Mouse (Mus musculus): ENCODE data around the gene Nr6a1. TPM values are rescaled to one million over a fixed set of nuclear protein-coding genes. Genes with fewer than 3 reads are reported as not detected.
A peak's percentile ranks its signal among the peaks of the same experiment; 100 is the strongest.

Nr6a1 gene
- total and polyA plus RNA-seq, 3 experiments, result 5.6 to 6.1 (median 5.8) TPM

- no peaks in the 10 kb centered on the region for H3K36me3 ChIP-seq (replicated peaks in 1 of 2; ENCODE audit: control insufficient read depth in 1 of 2, insufficient read depth in 1 of 2, low read length in 1 of 2)
- H3K4me1 ChIP-seq (ENCODE audit: control insufficient read depth in 1 of 2, insufficient read depth in 2 of 2), result no peaks in the 10 kb centered on the region
- H3K27ac ChIP-seq (ENCODE audit: insufficient read depth, low read depth), result no peak overlapping the region
- H3K9me3 ChIP-seq (replicated peaks; ENCODE audit: low read length), result no peaks in the 10 kb centered on the region
- no peak overlapping the region for H3K4me3 ChIP-seq (replicated peaks in 1 of 3; ENCODE audit: low read depth in 2 of 3, low read length in 2 of 3, poor library complexity in 1 of 3)
- H3K9ac ChIP-seq (ENCODE audit: insufficient read depth, low read depth), result no peak overlapping the region
- no peaks in the 10 kb centered on the region for H3K27me3 ChIP-seq (replicated peaks)
- no peaks in the 10 kb centered on the region for H3K79me2 ChIP-seq (replicated peaks; ENCODE audit: control insufficient read depth, extremely low read depth, insufficient read depth, poor library complexity, severe bottlenecking)
- in situ Hi-C loops (cut with MboI; ENCODE audit: low pct_ligation_motif_present, low pct_unique_long_range_greater_than_20kb, low sequenced_read_pairs) (loop anchor here (10.0 kb wide), 1 partner anchor 198 kb away; the partner anchor contains the start of gene Wdr38), dilution Hi-C loops (cut with MboI; ENCODE audit: extremely low pct_ligation_motif_present, extremely low pct_unique_long_range_greater_than_20kb, low sequenced_read_pairs) (no loop called here)
- TF ChIP-seq CHD1 (IDR thresholded peaks at IDR 0.05; ENCODE audit: low read depth, low read length) (no peak), POLR2AphosphoS2 (IDR thresholded peaks at IDR 0.05; ENCODE audit: low read depth, low read length) (no peak), ZC3H11A (IDR thresholded peaks at IDR 0.05; ENCODE audit: low read depth, low read length) (peak; percentile 10; the same call in 1 of the 2 replicates), RAD21 (IDR thresholded peaks at IDR 0.05; ENCODE audit: low read depth, low read length) (peak; percentile 85), E2F4 (IDR thresholded peaks at IDR 0.05; ENCODE audit: insufficient replicate concordance, low read depth, low read length) (no peak), JUND (conservative IDR thresholded peaks at IDR 0.05; ENCODE audit: low read depth, low read length) (no peak), ZNF384 (IDR thresholded peaks at IDR 0.05; ENCODE audit: low read depth, low read length) (peak; percentile 70), MAZ (IDR thresholded peaks at IDR 0.05; ENCODE audit: low read depth, low read length) (no peak), TBP (conservative IDR thresholded peaks at IDR 0.05; ENCODE audit: low read depth, low read length) (no peak), IRF4 (IDR thresholded peaks at IDR 0.05; ENCODE audit: low read depth, low read length) (no peak), SMC3 (IDR thresholded peaks at IDR 0.05; ENCODE audit: low read depth, low read length) (peak; percentile 92), EP300 (IDR thresholded peaks at IDR 0.05; ENCODE audit: low read length) (no peak), CTCF (conservative IDR thresholded peaks at IDR 0.05 in 1 of 2, IDR thresholded peaks at IDR 0.05 in 1 of 2; ENCODE audit: low read depth in 2 of 2, low read length in 2 of 2) (peak; percentile 93 to 95), PAX5 (IDR thresholded peaks at IDR 0.05; ENCODE audit: low read length) (no peak), RCOR1 (conservative IDR thresholded peaks at IDR 0.05; ENCODE audit: low read depth, low read length) (no peak), CHD2 (IDR thresholded peaks at IDR 0.05; ENCODE audit: low read length) (no peak), MEF2A (IDR thresholded peaks at IDR 0.05; ENCODE audit: borderline replicate concordance, low read depth, low read length) (no peak)
- H3K4me2 ChIP-seq (ENCODE audit: insufficient read depth, low read depth, poor library complexity, severe bottlenecking), result no peak overlapping the region
- peak; percentile 74 for DNase-seq (ENCODE audit: extremely low read depth)
Measured at GRCm38 (mm10) chr2:38797087-38797624, 130.3 kb downstream of the Nr6a1 start.

DNA sequence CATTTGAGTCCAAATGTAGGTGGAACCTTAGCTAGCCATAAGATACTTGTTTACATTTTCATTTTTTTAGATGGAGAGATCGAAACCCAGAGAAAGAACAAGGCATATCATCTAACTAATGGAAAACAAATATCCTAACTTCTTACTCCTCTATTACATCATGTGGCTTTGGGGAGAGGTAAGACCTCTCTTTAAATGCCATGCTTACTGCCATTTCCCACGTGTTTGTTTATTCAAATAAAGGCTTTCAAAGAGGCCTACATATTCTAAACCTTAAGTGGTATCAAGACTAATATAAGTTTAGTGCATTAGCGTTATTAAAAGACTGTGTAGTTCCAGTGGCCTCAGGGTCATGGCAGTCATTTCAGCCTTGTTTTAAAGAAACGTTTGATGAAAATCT is 140.2 kb downstream of the Nr6a1 start:
- DNase-seq (ENCODE audit: extremely low read depth), result no peak
- Histone ChIP-seq H3K36me3 (replicated peaks in 1 of 2; ENCODE audit: control insufficient read depth in 1 of 2, insufficient read depth in 1 of 2, low read length in 1 of 2) (no peaks in the 10 kb centered on the region), H3K27ac (ENCODE audit: insufficient read depth, low read depth) (no peak overlapping the region), H3K4me1 (ENCODE audit: control insufficient read depth in 1 of 2, insufficient read depth in 2 of 2) (peaks cover 0 to 9% of the 10 kb centered on the region in 2 experiments; a peak in 2 of 4 replicates), H3K9me3 (replicated peaks; ENCODE audit: low read length) (no peaks in the 10 kb centered on the region), H3K79me2 (replicated peaks; ENCODE audit: control insufficient read depth, extremely low read depth, insufficient read depth, poor library complexity, severe bottlenecking) (no peaks in the 10 kb centered on the region), H3K27me3 (replicated peaks) (no peaks in the 10 kb centered on the region), H3K4me2 (ENCODE audit: insufficient read depth, low read depth, poor library complexity, severe bottlenecking) (no peak overlapping the region), H3K4me3 (replicated peaks in 1 of 3; ENCODE audit: low read depth in 2 of 3, low read length in 2 of 3, poor library complexity in 1 of 3) (no peak overlapping the region), H3K9ac (ENCODE audit: insufficient read depth, low read depth) (no peak overlapping the region)
- in situ Hi-C loops (cut with MboI; ENCODE audit: low pct_ligation_motif_present, low pct_unique_long_range_greater_than_20kb, low sequenced_read_pairs), result no loop called here
- dilution Hi-C loops (cut with MboI; ENCODE audit: extremely low pct_ligation_motif_present, extremely low pct_unique_long_range_greater_than_20kb, low sequenced_read_pairs), result no loop called here
- TF ChIP-seq MEF2A (IDR thresholded peaks at IDR 0.05; ENCODE audit: borderline replicate concordance, low read depth, low read length) (no peak), MAFK (IDR thresholded peaks at IDR 0.05; ENCODE audit: insufficient replicate concordance, low read length) (no peak), E2F4 (IDR thresholded peaks at IDR 0.05; ENCODE audit: insufficient replicate concordance, low read depth, low read length) (no peak), CHD1 (IDR thresholded peaks at IDR 0.05; ENCODE audit: low read depth, low read length) (no peak), ELF1 (IDR thresholded peaks at IDR 0.05; ENCODE audit: low read depth, low read length) (no peak), USF2 (conservative IDR thresholded peaks at IDR 0.05; ENCODE audit: low read depth, low read length) (no peak), ZKSCAN1 (IDR thresholded peaks at IDR 0.05; ENCODE audit: borderline replicate concordance, low read depth, low read length) (no peak), ZC3H11A (IDR thresholded peaks at IDR 0.05; ENCODE audit: low read depth, low read length) (no peak), TCF12 (IDR thresholded peaks at IDR 0.05; ENCODE audit: low read depth, low read length) (no peak), ZMIZ1 (IDR thresholded peaks at IDR 0.05; ENCODE audit: low read depth, low read length) (no peak), SIN3A (IDR thresholded peaks at IDR 0.05; ENCODE audit: low read length) (no peak), JUN (IDR thresholded peaks at IDR 0.05; ENCODE audit: insufficient read depth, low read depth, low read length) (no peak), POLR2A (IDR thresholded peaks at IDR 0.05; ENCODE audit: low read depth, low read length) (no peak), RAD21 (IDR thresholded peaks at IDR 0.05; ENCODE audit: low read depth, low read length) (no peak), IRF4 (IDR thresholded peaks at IDR 0.05; ENCODE audit: low read depth, low read length) (no peak), TBP (conservative IDR thresholded peaks at IDR 0.05; ENCODE audit: low read depth, low read length) (no peak)
